Mouse (Mus musculus) embryonic fibroblast, embryonic 13.5 days (primary cell): ENCODE data around the gene Shank2. TPM values are rescaled to one million over a fixed set of nuclear protein-coding genes. Genes with fewer than 3 reads are reported as not detected.

Experiments
- H3K27ac ChIP-seq: 2 replicates; pipeline ENCODE4 v1.5.1; 2012; ENCODE audit warnings: low read length, control low read depth, inconsistent platforms; ENCODE audit not compliant: insufficient read depth
- H3K4me1 ChIP-seq: 2 replicates; pipeline ENCODE4 v1.6.1; 2011; ENCODE audit warnings: low read length; ENCODE audit not compliant: control insufficient read depth, insufficient read depth
- H3K4me3 ChIP-seq: 2 replicates; pipeline ENCODE4 v1.5.1; 2011; ENCODE audit warnings: mild to moderate bottlenecking, control low read depth, low read length; ENCODE audit not compliant: insufficient read depth
- CTCF ChIP-seq: IDR thresholded peaks from 2 replicates; pipeline ENCODE4 v1.5.1; 2011; ENCODE audit warnings: mild to moderate bottlenecking, control low read depth, low read length, moderate library complexity, borderline replicate concordance; ENCODE audit not compliant: insufficient read depth
- POLR2A ChIP-seq: IDR thresholded peaks from 2 replicates; pipeline ENCODE4 v1.6.1; 2011; ENCODE audit warnings: low read depth, mild to moderate bottlenecking, control low read depth, low read length, moderate library complexity
- polyA plus RNA-seq: library from polyadenylated mRNA; stranded (reverse); fragments of >200 nt; gene quantifications from 2 replicates; pipeline ENCODE4 v1.2.4, GENCODE M21; 2011; ENCODE audit warnings: low read depth; ENCODE audit not compliant: missing spikeins, insufficient read length

Gene Shank2
- polyA plus RNA-seq = 1.6 and 3.4 TPM in 2 replicates

- TF ChIP-seq POLR2A (no peak), CTCF (no peak)
- Histone ChIP-seq H3K4me1 (no peaks in the 10 kb centered on the region), H3K4me3 (no peak within 1 kb of the TSS)
Measured at GRCm38 (mm10) chr7:144001628-144002027, at the start of gene Shank2. Shank2 (plus strand) TSS chr7:144001928.

GRCm38 (mm10) chr7:143952130-143952529 lies 49.6 kb upstream of the Shank2 start:
- no peak overlapping the region for H3K27ac ChIP-seq
- H3K4me1 ChIP-seq = no peaks in the 10 kb centered on the region
- H3K4me3 ChIP-seq = no peak overlapping the region
- TF ChIP-seq CTCF (no peak), POLR2A (no peak)

More at GRCm38 (mm10) chr7:144001628-144002027, at the start of gene Shank2:
- no peak within 1 kb of the TSS for H3K27ac ChIP-seq

DNA sequence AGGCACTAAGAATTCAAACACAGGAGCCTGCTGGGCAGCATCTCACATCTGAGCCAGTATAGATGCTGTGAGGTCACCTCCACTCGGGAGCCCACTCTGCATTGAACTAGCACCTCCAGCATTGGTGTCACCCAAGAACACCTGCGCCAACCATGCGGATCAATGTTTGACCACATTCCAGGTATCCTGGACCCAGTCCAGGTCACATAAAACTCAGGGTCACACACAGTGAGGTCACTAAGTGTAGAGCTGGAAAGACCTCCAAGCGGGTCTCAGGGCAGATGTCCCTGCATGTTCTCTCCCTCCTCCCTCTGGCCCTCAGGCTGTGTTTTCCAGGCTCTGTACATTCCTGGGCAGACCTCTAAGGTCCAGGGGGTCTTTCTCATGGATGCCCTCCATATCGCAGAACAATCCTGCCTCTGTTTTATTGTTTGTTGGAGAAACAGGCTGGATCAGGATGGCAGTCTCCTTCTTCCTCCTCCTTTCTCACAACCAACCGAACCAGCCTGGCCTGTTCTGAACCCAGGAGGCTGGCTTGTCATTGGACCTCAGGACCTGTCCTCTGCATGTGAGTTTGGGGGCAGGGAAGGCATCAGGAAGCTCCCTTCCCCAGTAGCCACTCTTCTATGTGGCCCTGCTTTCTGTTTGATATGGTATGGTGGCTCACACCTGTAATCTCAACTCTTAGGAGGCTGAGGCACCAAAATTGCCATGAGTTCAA lies 45.0 kb upstream of the Shank2 start:
- TF ChIP-seq CTCF = no peak
- TF ChIP-seq POLR2A = no peak
- Histone ChIP-seq H3K4me1 (no peaks in the 10 kb centered on the region), H3K27ac (no peak overlapping the region), H3K4me3 (no peak overlapping the region)

GRCm38 (mm10) chr7:143958030-143958565 lies 43.6 kb upstream of the Shank2 start:
- Histone ChIP-seq H3K4me3 (no peak overlapping the region), H3K4me1 (no peaks in the 10 kb centered on the region), H3K27ac (no peak overlapping the region)
- TF ChIP-seq POLR2A (no peak), CTCF (no peak)

- TF ChIP-seq POLR2A (no peak), CTCF (no peak)
- no peak overlapping the region for H3K4me3 ChIP-seq
Measured at GRCm38 (mm10) chr7:143963813-143964212, 37.9 kb upstream of the Shank2 start.

GRCm38 (mm10) chr7:143966621-143967020 lies 35.1 kb upstream of the Shank2 start:
- Histone ChIP-seq H3K27ac (no peak overlapping the region), H3K4me3 (no peak overlapping the region), H3K4me1 (no peaks in the 10 kb centered on the region)
- TF ChIP-seq POLR2A (no peak), CTCF (no peak)

More at GRCm38 (mm10) chr7:143963813-143964212, 37.9 kb upstream of the Shank2 start:
- Histone ChIP-seq H3K4me1 (no peaks in the 10 kb centered on the region), H3K27ac (no peak overlapping the region)

DNA sequence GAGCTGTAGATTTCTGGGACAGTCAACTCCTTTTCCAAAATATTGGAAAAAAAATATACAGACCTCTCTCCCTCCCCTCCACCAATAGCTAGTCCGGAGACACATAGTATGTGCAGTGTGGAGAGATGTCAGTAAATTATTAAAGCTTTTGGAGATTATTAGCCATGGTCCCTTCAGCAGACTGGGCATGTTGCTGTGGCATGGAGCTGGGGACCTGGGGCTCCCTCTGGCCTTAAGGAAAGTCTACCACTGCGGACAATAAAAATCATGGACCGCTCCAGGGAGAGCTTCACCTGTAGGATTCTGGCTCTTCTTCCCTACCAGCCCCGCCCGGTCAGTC lies 24.3 kb upstream of the Shank2 start:
- H3K27ac ChIP-seq = no peak overlapping the region
- H3K4me1 ChIP-seq = no peaks in the 10 kb centered on the region
- no peak for TF ChIP-seq POLR2A
- TF ChIP-seq CTCF = no peak
- no peak overlapping the region; the same call in 1 of the 2 replicates for H3K4me3 ChIP-seq

- TF ChIP-seq CTCF (no peak), POLR2A (no peak)
- peak overlapping the region; percentile 30 for H3K4me3 ChIP-seq
- no peaks in the 10 kb centered on the region for H3K4me1 ChIP-seq
- no peak overlapping the region for H3K27ac ChIP-seq
Measured at GRCm38 (mm10) chr7:143977831-143978682, 23.7 kb upstream of the Shank2 start.

DNA sequence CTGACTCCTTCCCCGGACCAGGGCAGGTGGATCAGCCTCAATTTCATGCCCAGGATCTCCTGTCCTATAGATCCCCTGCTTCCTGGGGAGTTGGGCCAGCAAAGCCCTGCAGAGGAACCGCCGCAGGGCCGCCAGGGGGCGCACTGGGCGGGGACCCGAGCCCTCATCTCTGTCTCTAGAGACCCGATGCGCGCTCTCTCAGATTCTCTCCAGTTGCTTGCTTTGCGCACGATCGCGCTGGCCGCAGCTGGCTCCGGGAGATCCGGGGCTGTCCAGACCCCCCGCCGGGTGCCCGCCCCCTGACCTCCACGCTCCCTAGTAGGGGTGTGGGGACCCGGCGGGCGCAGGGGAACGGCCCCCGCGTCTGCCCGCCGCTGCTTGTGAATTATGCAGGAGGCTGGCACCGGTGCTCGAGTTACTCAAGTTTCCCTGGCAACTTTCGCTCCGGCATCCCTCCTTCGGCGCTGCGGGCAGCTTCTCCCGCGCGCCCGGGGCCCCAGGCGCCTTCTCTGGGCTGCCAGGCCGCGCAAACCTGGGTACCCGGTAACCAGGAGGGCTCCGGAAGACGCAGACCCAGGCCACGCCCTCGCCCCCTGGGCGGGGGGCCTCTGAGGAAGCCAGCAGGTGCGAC lies 22.9 kb upstream of the Shank2 start:
- no peak overlapping the region for H3K27ac ChIP-seq
- TF ChIP-seq CTCF (peak; percentile 29; the same call in 1 of the 2 replicates), POLR2A (no peak)
- H3K4me1 ChIP-seq = no peaks in the 10 kb centered on the region

More for the DNA sequence above, 22.9 kb upstream of the Shank2 start:
- H3K4me3 ChIP-seq = peak overlapping the region; percentile 30
